Comparison of ENCODE assay signal across 8 mouse cellular contexts in genomic region chr1:51477656-51478081, GRCm38 (mm10). TPM values are rescaled to one million over a fixed set of nuclear protein-coding genes. Genes with fewer than 3 reads are reported as not detected.
DNase-seq lines count a peak whose midpoint lies in the region; ATAC-seq and TF ChIP-seq lines count a peak whose summit lies in the region.

No protein-coding gene starts in this region.

- peak overlapping the region; percentile 67 for H3K9ac ChIP-seq in forebrain, embryonic 15.5 days (replicated peaks)
- H3K9ac ChIP-seq in hindbrain, embryonic 16.5 days (ENCODE audit: low read depth, low read length), result peak overlapping the region; percentile 81
- peak overlapping the region; percentile 54 for H3K9ac ChIP-seq in limb, embryonic 14.5 days (ENCODE audit: low read depth, low read length, severe bottlenecking)
- H3K9ac ChIP-seq in midbrain, embryonic 16.5 days (ENCODE audit: low read depth, low read length), result peak overlapping the region; percentile 75

- H3K27ac ChIP-seq in forebrain, embryonic 15.5 days (replicated peaks), result peak overlapping the region; percentile 69; the same call in 1 of the 2 replicates
- H3K27ac ChIP-seq in hindbrain, embryonic 16.5 days (ENCODE audit: low read depth, low read length), result peak overlapping the region; percentile 77
- no peak overlapping the region; the same call in 1 of the 2 replicates for H3K27ac ChIP-seq in limb, embryonic 14.5 days (replicated peaks; ENCODE audit: low read depth, low read length)
- H3K27ac ChIP-seq in midbrain, embryonic 16.5 days (ENCODE audit: low read length), result peak overlapping the region; percentile 78

- peak; percentile 48 for ATAC-seq in forebrain, embryonic 15.5 days (replicated peaks)
- ATAC-seq in hindbrain, embryonic 16.5 days, result peak; percentile 35
- ATAC-seq in limb, embryonic 14.5 days (ENCODE audit: low FRiP score, low read depth), result peak; percentile 19; the same call in 1 of the 2 replicates
- ATAC-seq in midbrain, embryonic 16.5 days, result peak; percentile 47

- H3K4me3 ChIP-seq in forebrain, embryonic 15.5 days, result peak overlapping the region; percentile 56
- peak overlapping the region; percentile 75 for H3K4me3 ChIP-seq in hindbrain, embryonic 16.5 days (ENCODE audit: low read length)
- peak overlapping the region; percentile 71 for H3K4me3 ChIP-seq in limb, embryonic 14.5 days (replicated peaks; ENCODE audit: low read length)
- H3K4me3 ChIP-seq in midbrain, embryonic 16.5 days (ENCODE audit: low read depth, low read length), result peak overlapping the region; percentile 64

- H3K9me3 ChIP-seq in forebrain, embryonic 15.5 days, result no peaks in the 10 kb centered on the region
- no peaks in the 10 kb centered on the region for H3K9me3 ChIP-seq in hindbrain, embryonic 16.5 days (ENCODE audit: control insufficient read depth, low read length)
- H3K9me3 ChIP-seq in limb, embryonic 14.5 days (ENCODE audit: control insufficient read depth, low read length), result no peaks in the 10 kb centered on the region
- H3K9me3 ChIP-seq in midbrain, embryonic 16.5 days (replicated peaks; ENCODE audit: control insufficient read depth, low read length, poor library complexity, severe bottlenecking), result no peaks in the 10 kb centered on the region

- DNase-seq in embryo, embryonic 10 days (ENCODE audit: low spot score), result peak; percentile 37
- DNase-seq in embryo, embryonic 9.5 days (ENCODE audit: extremely low spot score), result no peak
- peak; percentile 36 for DNase-seq in adrenal gland, adult 8-10 months
- no peak for DNase-seq in limb, embryonic 14.5 days (ENCODE audit: low spot score)
- DNase-seq in thymus, postnatal 10 days (ENCODE audit: low spot score in 2 of 2), result peak; percentile 44 to 56

- TF ChIP-seq POLR2A in limb, embryonic 14.5 days (IDR thresholded peaks at IDR 0.05; ENCODE audit: borderline replicate concordance, extremely low read depth, insufficient read depth, insufficient read length), result no peak

- peaks cover 9% of the 10 kb centered on the region for H3K4me1 ChIP-seq in forebrain, embryonic 15.5 days
- peaks cover 5% of the 10 kb centered on the region; the same call in 1 of the 2 replicates for H3K4me1 ChIP-seq in hindbrain, embryonic 16.5 days (ENCODE audit: control insufficient read depth, insufficient read depth, low read depth, low read length)
- H3K4me1 ChIP-seq in limb, embryonic 14.5 days (ENCODE audit: control insufficient read depth, insufficient read depth, low read length), result no peaks in the 10 kb centered on the region
- H3K4me1 ChIP-seq in midbrain, embryonic 16.5 days (ENCODE audit: control insufficient read depth, insufficient read depth, low read length), result peaks cover 6% of the 10 kb centered on the region

- under 1% methylated on average over 25 of the region's 25 CpGs for WGBS in forebrain, embryonic 15.5 days
- WGBS in hindbrain, embryonic 16.5 days, result under 1% methylated on average over 25 of the region's 25 CpGs
- WGBS in limb, embryonic 14.5 days, result under 1% methylated on average over 25 of the region's 25 CpGs
- under 1% methylated on average over 25 of the region's 25 CpGs for WGBS in midbrain, embryonic 16.5 days

- H3K27me3 ChIP-seq in forebrain, embryonic 15.5 days, result no peaks in the 10 kb centered on the region
- no peaks in the 10 kb centered on the region for H3K27me3 ChIP-seq in hindbrain, embryonic 16.5 days (replicated peaks; ENCODE audit: control insufficient read depth, insufficient read depth, low read length)
- no peaks in the 10 kb centered on the region for H3K27me3 ChIP-seq in limb, embryonic 14.5 days (ENCODE audit: control insufficient read depth, insufficient read depth, low read length)
- H3K27me3 ChIP-seq in midbrain, embryonic 16.5 days (ENCODE audit: control insufficient read depth, insufficient read depth, low read depth, low read length), result no peaks in the 10 kb centered on the region

- H3K4me2 ChIP-seq in forebrain, embryonic 15.5 days (replicated peaks), result peak overlapping the region; percentile 99
- peak overlapping the region; percentile 100 for H3K4me2 ChIP-seq in hindbrain, embryonic 16.5 days (ENCODE audit: low read length)
- H3K4me2 ChIP-seq in limb, embryonic 14.5 days (replicated peaks; ENCODE audit: low read depth, low read length, severe bottlenecking), result peak overlapping the region; percentile 98
- H3K4me2 ChIP-seq in midbrain, embryonic 16.5 days (ENCODE audit: low read length), result peak overlapping the region; percentile 99

- H3K36me3 ChIP-seq in forebrain, embryonic 15.5 days, result no peaks in the 10 kb centered on the region
- no peaks in the 10 kb centered on the region for H3K36me3 ChIP-seq in hindbrain, embryonic 16.5 days (ENCODE audit: control insufficient read depth, insufficient read depth, low read length)
- no peaks in the 10 kb centered on the region for H3K36me3 ChIP-seq in limb, embryonic 14.5 days (ENCODE audit: control insufficient read depth, insufficient read depth, low read length)
- H3K36me3 ChIP-seq in midbrain, embryonic 16.5 days (ENCODE audit: control insufficient read depth, insufficient read depth, low read length), result no peaks in the 10 kb centered on the region

RNA-seq across cellular contexts. Expression of gene Nabp1, which starts 0.6 kb away (rescaled TPM):
- total RNA-seq in adrenal gland, adult 8-10 months (2022), result 10 to 100 TPM; 18.5 to 45.8 (median 28.5) TPM
- 9.3 and 9.7 TPM in 2 replicates for polyA plus RNA-seq in forebrain, embryonic 15.5 days (2015; fragmentation: Nextera tagmentation; extraction: Ambion mirVana)
- 8.1 and 9.0 TPM in 2 replicates for polyA plus RNA-seq in hindbrain, embryonic 16.5 days (2015; fragmentation: Nextera tagmentation; extraction: Ambion mirVana)
- polyA plus RNA-seq in limb, embryonic 14.5 days (2012; rRNA removed), result 5.4 and 7.0 TPM in 2 replicates
- polyA plus RNA-seq in limb, embryonic 14.5 days (2014; fragmentation: Nextera tagmentation; extraction: Ambion mirVana), result 8.6 and 8.8 TPM in 2 replicates
- polyA plus RNA-seq in midbrain, embryonic 16.5 days (2015; fragmentation: Nextera tagmentation; extraction: Ambion mirVana), result 9.6 and 10.9 TPM in 2 replicates

Comparison
In these comparisons a context has a peak if more than half of its experiments do, and no peak if none do; other contexts are left out.
1. DNase-seq: peak in embryo, embryonic 10 days (single experiment), adrenal gland, adult 8-10 months (single experiment) and thymus, postnatal 10 days (2 of 2); none in embryo, embryonic 9.5 days (single experiment) and limb, embryonic 14.5 days (single experiment).
2. Peak in every context shown above with its lines, with median percentiles within 50 percentile points of each other: ATAC-seq, H3K4me2 ChIP-seq, H3K4me3 ChIP-seq and H3K9ac ChIP-seq.